Mouse (Mus musculus): ENCODE data around the gene Mvb12a. TPM values are rescaled to one million over a fixed set of nuclear protein-coding genes. Genes with fewer than 3 reads are reported as not detected.
A peak's percentile ranks its signal among the peaks of the same experiment; 100 is the strongest.

Mvb12a gene
- total and polyA plus RNA-seq, 3 experiments, result 27.0 to 51.6 (median 29.7) TPM

- no peak for TF ChIP-seq EP300 (IDR thresholded peaks at IDR 0.05; ENCODE audit: insufficient read depth, low read depth, low read length)
- no peak for TF ChIP-seq POLR2A (IDR thresholded peaks at IDR 0.05; ENCODE audit: insufficient read depth, low read depth, low read length)
- TF ChIP-seq CTCF (IDR thresholded peaks at IDR 0.05), result no peak
- WGBS, result 47% methylated on average over 2 of the region's 2 CpGs
- no peaks in the 10 kb centered on the region for H3K4me1 ChIP-seq (ENCODE audit: control insufficient read depth, insufficient read depth, low read length)
- H3K4me3 ChIP-seq, result no peak overlapping the region
- H3K36me3 ChIP-seq (ENCODE audit: control insufficient read depth, insufficient read depth, low read length), result no peaks in the 10 kb centered on the region
- H3K79me2 ChIP-seq (replicated peaks; ENCODE audit: control insufficient read depth, insufficient read depth, low read length), result no peaks in the 10 kb centered on the region
- intact Hi-C loops (cut with DNase I), result no loop called here
- no peak overlapping the region for H3K27ac ChIP-seq
- H3K9ac ChIP-seq (ENCODE audit: low read depth, low read length), result no peak overlapping the region
- DNase-seq, result no peak
- H3K27me3 ChIP-seq (ENCODE audit: control insufficient read depth, insufficient read depth, low read length), result peaks cover 7% of the 10 kb centered on the region
Measured at GRCm38 (mm10) chr8:71554644-71555043, 11.9 kb downstream of the Mvb12a start.

DNA sequence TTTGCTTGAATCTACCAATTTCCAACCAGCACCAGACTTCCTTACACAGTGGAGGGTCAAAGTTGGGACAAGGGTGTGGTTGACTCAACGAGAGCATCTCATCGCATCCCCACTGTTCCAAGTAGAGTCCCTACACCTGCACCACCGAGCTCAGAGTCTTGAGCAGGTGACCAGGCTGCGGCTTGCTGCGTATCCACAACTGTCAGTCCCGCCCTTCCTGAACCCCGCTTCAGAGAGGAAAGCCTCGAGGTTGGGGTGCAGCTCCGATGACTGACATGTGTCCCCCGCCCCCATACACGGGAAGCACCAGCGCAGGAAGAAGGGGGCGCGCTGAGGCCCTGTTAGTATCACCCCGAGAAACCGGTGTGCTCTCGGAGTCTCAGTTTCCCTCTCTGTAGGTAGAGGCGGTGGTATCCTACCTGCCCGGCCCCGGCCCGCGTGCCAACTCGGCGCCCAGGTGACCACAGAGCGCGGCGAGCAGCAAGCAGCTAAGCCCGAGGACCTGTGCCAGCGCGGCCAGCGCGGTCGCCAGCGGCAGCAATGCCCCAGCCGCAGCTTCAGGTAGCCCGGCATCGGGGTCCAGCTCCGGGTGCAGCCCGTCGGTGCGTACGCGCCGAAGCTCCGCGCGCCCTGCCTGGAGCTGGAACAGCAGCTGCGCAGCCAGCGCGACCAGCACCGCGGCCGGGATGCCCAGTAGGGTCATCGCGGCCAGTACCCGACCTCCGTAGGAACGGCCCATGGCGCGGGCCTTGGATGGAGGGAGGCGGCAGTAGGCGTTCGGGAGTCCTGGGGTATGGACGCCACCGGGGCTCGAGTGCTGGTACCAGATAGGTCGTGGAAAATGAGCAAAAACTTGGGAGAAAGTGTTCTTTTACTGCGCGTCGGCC, 15.6 kb downstream of the Mvb12a start, which contains the start of gene Tmem221:
TSS of gene Tmem221 (minus strand) at position 801 of the 887 bp plus-strand sequence.
- WGBS, result 8% methylated on average over 70 of the region's 70 CpGs
- intact Hi-C loops (cut with DNase I), result no loop called here
- Histone ChIP-seq H3K36me3 (ENCODE audit: control insufficient read depth, insufficient read depth, low read length) (no peaks in the 10 kb centered on the region), H3K9ac (ENCODE audit: low read depth, low read length) (peak within 1 kb of the TSS; percentile 22), H3K4me1 (ENCODE audit: control insufficient read depth, insufficient read depth, low read length) (no peaks in the 10 kb centered on the region; the same call in 1 of the 2 replicates), H3K79me2 (replicated peaks; ENCODE audit: control insufficient read depth, insufficient read depth, low read length) (no peaks in the 10 kb centered on the region), H3K27ac (no peak within 1 kb of the TSS), H3K4me3 (0 out of 2 replicates have a peak within 1 kb of the TSS, but pooled peaks have one; percentile 29), H3K27me3 (ENCODE audit: control insufficient read depth, insufficient read depth, low read length) (peaks cover 7% of the 10 kb centered on the region)
- DNase-seq, result no peak
- TF ChIP-seq POLR2A (IDR thresholded peaks at IDR 0.05; ENCODE audit: insufficient read depth, low read depth, low read length), result no peak
- TF ChIP-seq CTCF (IDR thresholded peaks at IDR 0.05), result no peak
- TF ChIP-seq EP300 (IDR thresholded peaks at IDR 0.05; ENCODE audit: insufficient read depth, low read depth, low read length), result no peak

- Histone ChIP-seq H3K4me1 (ENCODE audit: control insufficient read depth, insufficient read depth, low read length) (no peaks in the 10 kb centered on the region; the same call in 1 of the 2 replicates), H3K4me3 (no peak overlapping the region), H3K79me2 (replicated peaks; ENCODE audit: control insufficient read depth, insufficient read depth, low read length) (no peaks in the 10 kb centered on the region), H3K27ac (no peak overlapping the region), H3K36me3 (ENCODE audit: control insufficient read depth, insufficient read depth, low read length) (no peaks in the 10 kb centered on the region), H3K27me3 (ENCODE audit: control insufficient read depth, insufficient read depth, low read length) (peaks cover 7% of the 10 kb centered on the region), H3K9ac (ENCODE audit: low read depth, low read length) (no peak overlapping the region)
- TF ChIP-seq CTCF (IDR thresholded peaks at IDR 0.05) (no peak), POLR2A (IDR thresholded peaks at IDR 0.05; ENCODE audit: insufficient read depth, low read depth, low read length) (no peak), EP300 (IDR thresholded peaks at IDR 0.05; ENCODE audit: insufficient read depth, low read depth, low read length) (no peak)
- WGBS, result 10% methylated on average over 24 of the region's 24 CpGs
- peak; percentile 65 to 71 for DNase-seq
- intact Hi-C loops (cut with DNase I), result no loop called here
Measured at GRCm38 (mm10) chr8:71558958-71559690, 16.4 kb downstream of the Mvb12a start.

DNA sequence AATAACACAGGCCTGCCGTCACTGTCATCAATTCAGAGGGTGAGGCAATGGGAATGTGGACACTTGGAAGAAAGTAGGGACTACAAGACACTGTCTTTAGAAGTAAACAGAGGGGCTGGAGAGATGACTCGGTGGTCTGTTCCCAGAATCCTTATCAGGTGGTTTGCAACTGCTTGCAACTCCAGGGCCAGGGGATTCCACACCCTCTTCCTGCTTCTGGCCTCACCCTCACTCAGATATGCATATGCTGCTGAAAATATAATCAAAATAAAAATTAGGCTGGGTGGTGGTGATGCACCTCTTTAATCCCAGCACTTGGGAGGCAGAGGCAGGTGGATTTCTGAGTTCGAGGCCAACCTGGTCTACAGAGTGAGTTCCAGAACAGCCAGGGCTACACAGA, 17.3 kb downstream of the Mvb12a start:
- TF ChIP-seq POLR2A (IDR thresholded peaks at IDR 0.05; ENCODE audit: insufficient read depth, low read depth, low read length) (no peak), EP300 (IDR thresholded peaks at IDR 0.05; ENCODE audit: insufficient read depth, low read depth, low read length) (no peak), CTCF (IDR thresholded peaks at IDR 0.05) (no peak)

DNA sequence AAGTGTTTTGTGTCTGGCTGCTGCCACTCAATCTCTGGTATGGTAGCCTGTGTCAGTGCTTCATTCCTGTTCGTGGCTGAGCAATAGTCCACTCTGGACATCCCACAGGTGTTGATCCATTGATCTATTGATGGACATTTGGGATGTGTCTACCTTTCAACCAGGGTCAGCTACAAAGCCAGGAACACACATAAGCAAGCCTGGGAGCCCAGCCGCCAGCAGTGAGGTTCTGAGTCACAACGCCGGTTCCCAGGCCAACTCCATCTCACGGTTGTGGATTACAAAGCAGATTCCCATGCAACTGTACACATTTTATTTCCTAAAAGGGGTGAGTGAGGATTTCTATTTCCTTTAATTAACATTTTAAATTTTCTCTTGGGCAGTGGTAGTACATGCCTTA, 18.0 kb downstream of the Mvb12a start:
- no peaks in the 10 kb centered on the region for H3K79me2 ChIP-seq (replicated peaks; ENCODE audit: control insufficient read depth, insufficient read depth, low read length)
- no peaks in the 10 kb centered on the region for H3K36me3 ChIP-seq (ENCODE audit: control insufficient read depth, insufficient read depth, low read length)
- intact Hi-C loops (cut with DNase I), result loop anchor here (1.0 kb wide), 3 partner anchors 36 to 100 kb away; no protein-coding TSS in a partner anchor
- WGBS, result 77% methylated on average over 5 of the region's 5 CpGs
- H3K4me1 ChIP-seq (ENCODE audit: control insufficient read depth, insufficient read depth, low read length), result no peaks in the 10 kb centered on the region; the same call in 1 of the 2 replicates
- H3K9ac ChIP-seq (ENCODE audit: low read depth, low read length), result no peak overlapping the region
- H3K4me3 ChIP-seq, result no peak overlapping the region
- H3K27ac ChIP-seq, result no peak overlapping the region
- peaks cover 7% of the 10 kb centered on the region for H3K27me3 ChIP-seq (ENCODE audit: control insufficient read depth, insufficient read depth, low read length)
- DNase-seq, result no peak
- no peak for TF ChIP-seq EP300 (IDR thresholded peaks at IDR 0.05; ENCODE audit: insufficient read depth, low read depth, low read length)
- no peak for TF ChIP-seq POLR2A (IDR thresholded peaks at IDR 0.05; ENCODE audit: insufficient read depth, low read depth, low read length)
- no peak for TF ChIP-seq CTCF (IDR thresholded peaks at IDR 0.05)

More for the DNA sequence above, 17.3 kb downstream of the Mvb12a start:
- H3K4me3 ChIP-seq, result no peak overlapping the region
- WGBS, result 70% methylated on average over 3 of the region's 3 CpGs
- H3K36me3 ChIP-seq (ENCODE audit: control insufficient read depth, insufficient read depth, low read length), result no peaks in the 10 kb centered on the region
- H3K9ac ChIP-seq (ENCODE audit: low read depth, low read length), result no peak overlapping the region
- H3K4me1 ChIP-seq (ENCODE audit: control insufficient read depth, insufficient read depth, low read length), result no peaks in the 10 kb centered on the region; the same call in 1 of the 2 replicates
- H3K79me2 ChIP-seq (replicated peaks; ENCODE audit: control insufficient read depth, insufficient read depth, low read length), result no peaks in the 10 kb centered on the region
- intact Hi-C loops (cut with DNase I), result no loop called here
- DNase-seq, result no peak
- H3K27me3 ChIP-seq (ENCODE audit: control insufficient read depth, insufficient read depth, low read length), result peaks cover 7% of the 10 kb centered on the region
- H3K27ac ChIP-seq, result no peak overlapping the region

All from heart, adult 2 months (tissue).